Mouse (Mus musculus) lung, adult 18-20 months (tissue): Measurements from ENCODE around the gene Selenow.

Experiments
- DNase-seq, 2 experiments: peaks; one replicate each; pipeline ENCODE4 v3.0.0; 2022; ENCODE audit warnings: mixed read lengths in 2 of 2

Selenow gene

GRCm38 (mm10) chr7:15922220-15922773, at the start of gene Selenow:
TSS of gene Selenow (minus strand) at chr7:15922402.
- DNase-seq = peak; percentile 90 to 91

- no peak for DNase-seq
Measured at GRCm38 (mm10) chr7:15969674-15970073, 47.5 kb upstream of the Selenow start.

DNA sequence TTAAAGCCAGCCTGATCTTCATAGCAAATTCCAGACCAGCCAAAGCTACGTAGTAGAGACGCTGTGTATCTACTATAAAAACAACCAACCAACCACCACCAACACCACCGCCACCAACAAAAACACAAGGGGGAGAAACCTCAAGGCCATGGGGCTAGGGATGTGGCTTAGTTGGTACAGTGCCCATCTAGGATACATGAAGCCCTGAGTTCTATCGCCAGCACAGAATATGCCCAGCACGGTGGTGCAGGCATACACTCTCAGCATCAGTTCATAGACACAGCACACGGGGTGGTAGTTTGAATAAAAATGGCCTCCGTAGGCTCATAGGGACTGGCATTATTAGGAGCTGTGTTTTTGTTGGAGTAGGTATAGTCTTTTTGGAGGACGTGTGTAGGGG, 46.1 kb upstream of the Selenow start:
- no peak for DNase-seq

GRCm38 (mm10) chr7:15967312-15967711, 45.1 kb upstream of the Selenow start, which contains the start of gene Ehd2:
TSS of gene Ehd2 (minus strand) at chr7:15967567.
- DNase-seq = peak; percentile 82 to 88

GRCm38 (mm10) chr7:15966489-15966888, 44.3 kb upstream of the Selenow start:
- no peak for DNase-seq

DNA sequence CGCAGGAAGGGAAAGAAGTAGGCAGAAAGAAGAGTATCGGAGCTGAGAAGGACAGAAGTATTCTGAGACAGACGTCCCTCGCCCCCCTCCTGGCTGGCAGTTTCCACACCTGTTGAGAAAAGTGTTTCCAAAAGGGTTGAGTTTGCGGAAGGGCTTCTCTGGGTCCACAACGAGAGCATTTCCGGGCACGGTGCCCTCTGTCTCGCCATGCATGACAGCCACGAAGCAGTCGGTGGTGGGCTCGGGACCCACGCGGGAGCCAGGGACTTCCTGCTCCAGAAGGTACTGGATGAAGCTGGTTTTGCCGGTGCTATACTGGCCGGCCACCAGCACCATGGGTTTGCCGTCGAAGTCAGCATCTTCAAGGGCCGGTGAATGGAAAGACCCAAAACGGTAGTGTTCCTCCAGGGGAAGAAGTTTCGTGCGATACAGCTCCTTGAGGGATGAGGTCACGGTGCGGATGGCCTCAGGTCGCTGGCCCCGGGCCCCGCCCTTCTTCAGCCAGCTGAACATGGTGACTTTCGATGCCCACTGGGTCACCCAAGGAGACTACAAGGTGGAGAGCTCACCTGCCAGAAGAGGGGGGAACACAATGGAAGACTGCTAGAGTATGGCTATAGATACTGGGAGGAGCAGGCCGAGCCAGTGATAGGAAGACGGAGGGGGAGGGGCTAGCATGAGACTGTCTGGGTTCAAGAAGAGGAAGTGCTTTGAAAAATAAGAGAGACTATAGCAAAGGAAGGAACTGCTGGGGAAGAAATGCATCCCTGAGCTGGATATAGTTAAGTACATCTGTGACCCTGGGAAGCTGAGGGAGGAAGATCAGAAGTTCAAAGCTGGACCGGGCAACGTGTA, 41.8 kb upstream of the Selenow start:
- no peak for DNase-seq

DNA sequence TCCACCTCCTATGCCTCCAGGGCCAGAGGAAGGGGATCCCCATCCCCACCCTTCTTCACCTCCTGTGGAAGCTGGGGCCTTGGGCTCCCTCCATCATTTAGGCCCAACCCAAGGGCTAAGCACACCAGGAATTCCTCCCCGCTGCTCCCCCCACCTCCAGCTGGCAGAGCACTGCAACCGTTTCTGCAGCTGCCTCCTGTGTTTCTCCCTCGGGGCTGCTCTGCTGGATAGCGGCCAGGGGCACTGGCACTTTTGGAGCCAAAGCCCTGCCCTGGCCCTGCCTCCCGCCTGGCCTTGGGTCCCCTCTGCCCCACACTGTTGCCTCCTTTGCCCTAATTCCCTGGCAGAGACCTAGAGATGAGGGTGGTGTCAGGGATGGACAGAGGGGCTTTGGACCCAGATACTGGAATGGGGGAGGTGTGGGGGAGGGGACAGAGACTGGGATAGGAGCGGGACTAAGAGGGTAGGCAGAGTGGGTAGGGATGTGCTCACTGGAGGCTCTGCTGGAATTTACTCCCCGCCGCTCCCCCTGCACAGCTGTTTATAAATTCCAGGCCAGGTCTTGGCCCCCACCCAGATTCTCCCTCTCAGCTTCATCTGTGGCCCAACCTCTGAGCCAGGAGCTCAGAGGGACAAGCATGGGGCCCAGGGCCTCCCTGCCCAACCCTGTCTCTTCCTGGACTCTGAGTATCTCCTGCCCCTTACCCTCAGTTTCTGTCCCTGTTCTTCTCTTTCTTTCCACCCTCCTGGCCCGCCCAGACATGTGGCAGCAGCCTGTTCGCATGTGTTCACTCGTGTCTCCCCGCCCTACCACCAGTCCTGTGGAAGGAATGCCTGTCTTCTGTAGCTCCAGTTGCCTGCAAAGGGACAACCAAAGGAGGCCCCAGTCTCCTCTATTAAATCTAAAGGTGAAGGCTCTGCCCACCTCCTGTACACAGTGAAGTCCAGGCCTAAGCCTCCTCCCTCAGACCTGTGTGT, 40.4 kb upstream of the Selenow start:
- peak; percentile 90 for DNase-seq

- DNase-seq = no peak
Measured at GRCm38 (mm10) chr7:15961798-15962197, 39.6 kb upstream of the Selenow start.

DNA sequence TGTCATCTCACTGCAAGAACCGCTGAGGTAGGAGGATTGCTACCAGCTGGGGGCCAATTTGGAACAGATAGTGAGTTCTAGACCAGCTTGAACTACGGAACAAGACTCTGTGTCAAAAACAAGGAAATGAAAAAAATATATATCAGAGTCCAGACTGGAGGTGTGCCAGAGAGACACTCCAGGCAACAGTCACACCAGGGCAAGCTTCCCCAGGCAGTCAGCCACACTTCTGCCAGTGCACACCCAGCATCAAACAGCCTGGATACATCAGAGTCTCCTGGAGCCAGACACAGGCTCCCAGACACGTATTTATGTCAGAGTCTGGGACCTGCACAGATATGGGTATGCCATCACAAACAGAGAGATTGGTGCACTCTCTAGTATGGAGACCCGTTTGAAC, 39.0 kb upstream of the Selenow start:
- no peak for DNase-seq

GRCm38 (mm10) chr7:15960691-15961090, 38.5 kb upstream of the Selenow start:
- DNase-seq = no peak

DNA sequence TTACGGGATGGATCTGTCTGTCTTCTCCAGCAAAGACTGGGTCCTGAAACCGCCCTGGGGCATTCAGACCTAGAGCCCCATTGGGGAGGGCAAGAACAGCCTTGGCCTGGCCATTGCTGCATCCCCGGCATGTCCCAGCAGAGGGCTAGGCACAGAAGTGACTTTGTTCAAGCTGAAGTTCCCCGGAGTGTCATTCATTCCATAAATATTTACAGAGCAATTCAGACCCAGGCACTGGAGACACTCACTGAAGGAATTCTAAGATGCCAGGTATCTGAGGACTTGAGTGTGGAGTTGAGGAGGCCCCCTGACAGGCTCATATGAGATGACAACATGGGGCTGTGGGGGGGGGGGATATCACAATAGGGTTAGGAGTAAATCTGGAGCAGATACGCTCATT, 33.9 kb upstream of the Selenow start:
- peak; percentile 63 to 77 for DNase-seq

- peak; percentile 79 to 86 for DNase-seq
Measured at GRCm38 (mm10) chr7:15955509-15955908, 33.3 kb upstream of the Selenow start.

DNA sequence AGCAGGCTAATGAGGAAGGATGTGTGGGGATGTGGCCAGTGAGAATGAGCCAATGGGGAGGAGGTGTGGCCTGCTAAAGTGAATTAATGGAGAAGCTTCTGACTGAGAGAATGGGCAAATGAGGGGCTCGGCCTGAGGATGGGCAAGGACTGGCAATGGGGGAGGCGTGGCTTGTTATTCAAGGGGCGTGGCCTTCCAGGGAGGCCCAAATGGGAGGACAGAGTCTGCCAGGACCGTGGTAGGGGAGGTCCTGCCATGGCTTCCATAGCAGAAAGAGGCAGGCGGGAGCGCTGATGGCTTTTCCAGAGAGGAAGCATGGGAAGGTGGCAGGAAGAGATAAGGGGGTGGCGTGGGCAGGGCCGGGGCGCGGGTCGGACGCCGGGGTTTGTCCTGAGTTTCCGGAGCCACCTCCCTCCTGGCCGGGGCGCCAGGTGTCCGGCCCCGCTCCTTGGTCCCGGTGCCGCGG, 32.8 kb upstream of the Selenow start:
- peak; percentile 85 to 90 for DNase-seq

DNA sequence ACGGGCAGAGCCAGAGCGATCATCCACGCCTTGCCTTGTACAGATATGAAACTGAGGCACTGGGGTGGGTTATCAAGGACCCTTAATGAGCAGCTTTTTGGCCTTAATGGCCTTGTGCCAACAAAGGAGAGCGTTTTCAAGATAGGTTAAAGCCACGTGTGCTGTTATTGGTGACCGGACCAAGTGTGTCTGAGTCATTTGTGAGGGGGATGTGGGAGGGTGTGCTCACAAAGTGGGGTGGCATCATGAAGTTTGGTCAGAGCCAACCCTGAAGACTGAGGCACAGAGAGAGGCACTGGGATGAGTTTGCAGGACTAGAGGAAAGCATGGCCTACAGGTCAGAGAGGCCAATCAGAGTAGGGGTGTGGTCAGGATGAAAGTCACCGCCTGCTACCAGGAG, 32.2 kb upstream of the Selenow start:
- no peak for DNase-seq

DNA sequence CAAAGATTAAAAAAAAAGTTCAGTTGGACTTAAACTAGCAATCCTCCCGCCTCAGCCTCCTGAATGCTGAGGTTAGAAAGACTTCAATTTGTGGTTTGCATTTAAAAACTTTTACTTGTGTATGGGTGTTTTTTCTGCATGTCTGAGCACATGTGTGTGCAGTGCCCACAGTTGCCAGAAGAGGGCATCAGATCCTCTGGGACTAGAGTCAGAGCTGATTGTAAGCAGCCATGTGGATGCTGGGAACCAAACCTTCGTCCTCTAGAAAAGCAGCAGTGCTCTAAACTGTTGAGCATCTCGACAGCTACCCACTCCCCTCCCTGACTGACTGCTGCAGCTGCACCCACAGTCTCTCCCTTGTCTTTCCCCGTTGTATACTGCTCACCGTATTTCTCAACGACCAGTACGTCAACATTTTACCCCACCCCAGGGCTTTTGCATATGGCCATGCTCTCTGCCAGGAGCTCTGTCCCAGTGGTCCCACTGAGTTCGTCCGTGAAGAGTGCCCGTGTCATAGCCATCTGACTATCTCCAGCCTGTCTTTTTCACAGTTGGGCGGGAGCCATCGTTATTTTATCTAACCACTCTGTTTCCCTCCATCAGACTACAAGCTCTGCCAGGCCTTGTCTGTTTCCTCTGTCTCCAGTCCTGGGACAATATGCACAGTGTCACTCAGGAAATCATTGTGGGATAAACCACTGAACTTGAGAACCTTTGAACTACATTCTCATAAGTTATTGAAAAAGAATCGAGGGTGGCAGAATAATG, 31.3 kb upstream of the Selenow start:
- no peak for DNase-seq

DNA sequence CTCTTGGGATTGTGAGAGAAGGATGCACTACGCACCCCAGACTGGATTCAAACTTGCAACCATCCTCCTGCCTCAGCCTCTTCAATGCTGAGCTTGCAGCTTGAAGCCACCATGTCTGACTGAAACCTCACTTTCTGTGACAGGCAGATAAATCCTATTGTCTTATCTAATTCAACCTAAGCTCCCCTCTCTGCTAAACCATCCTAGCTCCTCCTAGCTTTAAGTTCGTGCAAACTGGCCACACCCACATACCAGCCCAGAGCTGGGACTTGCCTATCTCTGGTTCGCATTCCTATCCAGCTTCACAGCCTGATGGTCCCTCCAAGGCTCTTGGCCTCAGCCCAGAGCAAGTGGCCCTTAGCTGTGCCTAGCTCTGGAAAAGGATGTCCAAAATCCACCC, 30.2 kb upstream of the Selenow start:
- no peak for DNase-seq

DNA sequence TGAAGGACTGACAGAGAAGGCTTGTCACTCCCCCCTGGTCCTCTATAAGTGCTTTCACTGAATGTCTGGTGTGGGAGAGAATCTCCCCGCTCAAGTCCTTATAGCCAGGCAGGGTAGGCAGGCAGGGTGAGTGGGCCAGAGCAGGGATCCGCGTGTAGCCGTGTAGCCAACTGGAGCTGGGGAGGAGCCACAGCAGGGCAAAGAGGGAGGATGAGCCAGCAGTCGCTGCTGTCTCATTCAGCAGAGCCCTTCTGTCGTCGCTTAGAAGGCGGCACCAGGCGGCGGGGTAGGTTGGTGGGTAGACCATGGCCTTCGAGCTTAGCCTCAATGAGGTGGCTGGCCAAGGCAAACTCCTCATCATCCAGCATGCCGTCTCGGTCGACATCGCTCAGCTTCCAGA, 27.8 kb upstream of the Selenow start:
- no peak for DNase-seq

- DNase-seq = no peak
Measured at GRCm38 (mm10) chr7:15949216-15949790, 27.1 kb upstream of the Selenow start.

- DNase-seq = peak; percentile 90 to 92
Measured at GRCm38 (mm10) chr7:15948381-15948941, 26.3 kb upstream of the Selenow start.

GRCm38 (mm10) chr7:15947653-15948260, 25.6 kb upstream of the Selenow start:
- DNase-seq = no peak
